Mouse (Mus musculus): ENCODE measurements around the gene Klf15. TPM values are rescaled to one million over a fixed set of nuclear protein-coding genes. Genes with fewer than 3 reads are reported as not detected.

Klf15 gene
- polyA plus RNA-seq, 2 experiments, result 7.6 to 9.9 TPM

DNA sequence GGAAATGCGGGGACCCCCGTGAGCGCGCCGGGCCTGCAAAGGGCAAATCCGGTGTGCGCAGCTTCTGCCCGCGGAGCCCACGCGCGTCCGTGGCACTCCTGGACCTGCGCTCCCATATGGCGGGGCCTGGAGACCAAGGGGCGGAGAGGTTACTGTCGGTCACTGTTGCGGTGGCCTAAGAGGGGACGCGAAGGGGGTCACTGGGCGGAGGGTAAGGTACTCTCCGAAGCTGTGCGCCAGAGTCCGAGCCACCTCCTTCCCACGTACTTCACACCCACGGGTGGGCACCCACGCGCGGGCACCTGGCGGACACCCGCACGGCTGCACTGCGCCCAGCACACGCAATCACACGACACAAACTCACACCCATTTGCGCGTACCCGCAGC, 458 bp downstream of the Klf15 start:
- Histone ChIP-seq H3K4me1 (replicated peaks; ENCODE audit: control insufficient read depth in 2 of 2, insufficient read depth in 2 of 2, low read length in 1 of 2) (peaks cover 0 to 5% of the 10 kb centered on the region in 2 experiments; a peak in 1 of 4 replicates), H3K36me3 (replicated peaks; ENCODE audit: control insufficient read depth, insufficient read depth, low read depth) (no peaks in the 10 kb centered on the region), H3K9ac (replicated peaks) (no peak overlapping the region; the same call in 1 of the 2 replicates), H3K27ac (no peak overlapping the region), H3K9me3 (ENCODE audit: control insufficient read depth, low read length) (no peaks in the 10 kb centered on the region), H3K4me3 (ENCODE audit: insufficient read depth in 1 of 2, low read depth in 2 of 2, low read length in 2 of 2) (peak overlapping the region; percentile 48 to 54), H3K27me3 (ENCODE audit: control insufficient read depth, insufficient read depth, low read length) (peaks cover 21% of the 10 kb centered on the region), H3K4me2 (ENCODE audit: low read depth) (peak overlapping the region; percentile 61)
- WGBS (ENCODE audit: insufficient replicate concordance), result under 1% methylated on average over 38 of the region's 38 CpGs
- ATAC-seq (ENCODE audit: insufficient read depth) (peak; percentile 17; the same call in 1 of the 2 replicates), DNase-seq (ENCODE audit: low read depth in 3 of 3, low spot score in 3 of 3) (no peak)
- no peak for TF ChIP-seq EP300 (IDR thresholded peaks at IDR 0.05; ENCODE audit: low read depth)
- TF ChIP-seq CTCF (IDR thresholded peaks at IDR 0.05; ENCODE audit: low read depth), result no peak

DNA sequence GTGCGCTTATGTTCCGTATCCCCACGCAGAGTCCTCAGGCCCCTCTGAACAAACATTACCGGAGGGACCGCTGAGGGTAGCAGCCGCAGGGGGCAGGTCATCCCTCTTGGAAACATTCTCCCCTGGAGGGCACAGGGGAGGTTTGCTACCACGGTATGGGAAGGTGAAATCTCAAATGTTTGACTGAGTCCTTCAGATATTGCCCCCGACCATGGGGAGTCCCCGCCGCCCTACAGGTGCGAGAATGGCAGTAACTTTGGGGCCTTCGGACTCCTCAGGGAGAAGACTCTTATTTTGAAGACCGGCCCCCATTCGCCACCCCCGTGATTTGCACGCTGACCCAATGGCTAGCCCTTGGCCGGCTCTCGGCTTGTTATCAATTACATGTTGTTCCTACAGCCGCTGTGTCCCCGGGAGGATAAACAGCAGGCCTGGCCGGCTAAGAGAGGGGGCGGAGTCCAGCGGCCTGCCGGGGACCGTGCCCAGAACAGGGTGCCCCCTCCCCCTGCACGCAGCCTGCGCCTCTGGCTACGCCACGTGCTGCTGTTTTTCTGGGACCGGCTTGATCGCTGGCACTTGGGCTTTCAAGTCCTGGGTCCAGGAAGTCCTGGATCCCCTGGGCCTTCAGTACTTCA, 969 bp downstream of the Klf15 start:
- H3K9me3 ChIP-seq (ENCODE audit: control insufficient read depth, low read length), result no peaks in the 10 kb centered on the region
- H3K27ac ChIP-seq, result no peak overlapping the region
- H3K4me3 ChIP-seq (ENCODE audit: insufficient read depth in 1 of 2, low read depth in 2 of 2, low read length in 2 of 2), result peak overlapping the region; percentile 48 to 54
- H3K36me3 ChIP-seq (replicated peaks; ENCODE audit: control insufficient read depth, insufficient read depth, low read depth), result no peaks in the 10 kb centered on the region
- H3K4me2 ChIP-seq (ENCODE audit: low read depth), result peak overlapping the region; percentile 61
- H3K4me1 ChIP-seq (replicated peaks; ENCODE audit: control insufficient read depth in 2 of 2, insufficient read depth in 2 of 2, low read length in 1 of 2), result peaks cover 0 to 5% of the 10 kb centered on the region in 2 experiments; a peak in 1 of 4 replicates
- no peak overlapping the region for H3K9ac ChIP-seq (replicated peaks)
- DNase-seq (ENCODE audit: low read depth in 3 of 3, low spot score in 3 of 3) (peak; percentile 28 to 37 (median 36)), ATAC-seq (ENCODE audit: insufficient read depth) (peak; percentile 70)
- peaks cover 21% of the 10 kb centered on the region for H3K27me3 ChIP-seq (ENCODE audit: control insufficient read depth, insufficient read depth, low read length)
- TF ChIP-seq EP300 (IDR thresholded peaks at IDR 0.05; ENCODE audit: low read depth), result no peak
- 0 out of 2 replicates have a peak, but pooled peaks have one; percentile 14 for TF ChIP-seq CTCF (IDR thresholded peaks at IDR 0.05; ENCODE audit: low read depth)
- under 1% methylated on average over 31 of the region's 31 CpGs for WGBS (ENCODE audit: insufficient replicate concordance)

DNA sequence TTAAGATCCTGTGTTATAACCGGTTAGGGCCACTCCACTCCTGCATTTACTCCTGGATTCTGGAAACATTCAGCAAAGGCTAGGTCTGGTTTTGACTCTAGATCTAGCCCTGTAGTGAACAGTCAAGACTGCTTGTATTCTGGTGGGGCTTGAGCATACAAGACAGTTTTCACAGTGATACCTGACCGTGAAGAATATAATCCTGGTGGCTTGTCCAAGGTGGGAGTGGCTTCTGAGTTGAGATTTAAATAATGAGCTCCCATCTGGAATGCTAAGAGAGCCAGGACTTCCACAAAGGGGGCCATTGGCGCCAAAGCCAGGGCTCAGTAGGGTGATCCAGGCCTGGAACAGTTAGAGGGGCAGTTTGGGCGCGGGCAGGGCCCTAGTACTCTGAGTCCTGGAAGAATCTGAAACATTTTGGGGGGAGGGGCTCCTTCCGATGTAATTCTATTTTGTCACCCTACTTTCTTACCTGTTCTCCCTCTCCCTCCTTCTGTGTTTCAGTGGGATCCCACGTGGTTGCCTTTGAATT, 1.6 kb downstream of the Klf15 start:
- no peak for TF ChIP-seq CTCF (IDR thresholded peaks at IDR 0.05; ENCODE audit: low read depth)
- no peak for TF ChIP-seq EP300 (IDR thresholded peaks at IDR 0.05; ENCODE audit: low read depth)
- Histone ChIP-seq H3K9me3 (ENCODE audit: control insufficient read depth, low read length) (no peaks in the 10 kb centered on the region), H3K27me3 (ENCODE audit: control insufficient read depth, insufficient read depth, low read length) (peaks cover 21% of the 10 kb centered on the region), H3K36me3 (replicated peaks; ENCODE audit: control insufficient read depth, insufficient read depth, low read depth) (no peaks in the 10 kb centered on the region), H3K27ac (no peak overlapping the region), H3K4me1 (replicated peaks; ENCODE audit: control insufficient read depth in 2 of 2, insufficient read depth in 2 of 2, low read length in 1 of 2) (peaks cover 0 to 5% of the 10 kb centered on the region in 2 experiments; a peak in 1 of 4 replicates), H3K4me2 (ENCODE audit: low read depth) (peak overlapping the region; percentile 61), H3K4me3 (ENCODE audit: insufficient read depth in 1 of 2, low read depth in 2 of 2, low read length in 2 of 2) (no peak overlapping the region), H3K9ac (replicated peaks) (no peak overlapping the region)
- DNase-seq (ENCODE audit: low read depth in 3 of 3, low spot score in 3 of 3), result no peak
- 33% methylated on average over 7 of the region's 7 CpGs for WGBS (ENCODE audit: insufficient replicate concordance)
- ATAC-seq (ENCODE audit: insufficient read depth), result no peak

DNA sequence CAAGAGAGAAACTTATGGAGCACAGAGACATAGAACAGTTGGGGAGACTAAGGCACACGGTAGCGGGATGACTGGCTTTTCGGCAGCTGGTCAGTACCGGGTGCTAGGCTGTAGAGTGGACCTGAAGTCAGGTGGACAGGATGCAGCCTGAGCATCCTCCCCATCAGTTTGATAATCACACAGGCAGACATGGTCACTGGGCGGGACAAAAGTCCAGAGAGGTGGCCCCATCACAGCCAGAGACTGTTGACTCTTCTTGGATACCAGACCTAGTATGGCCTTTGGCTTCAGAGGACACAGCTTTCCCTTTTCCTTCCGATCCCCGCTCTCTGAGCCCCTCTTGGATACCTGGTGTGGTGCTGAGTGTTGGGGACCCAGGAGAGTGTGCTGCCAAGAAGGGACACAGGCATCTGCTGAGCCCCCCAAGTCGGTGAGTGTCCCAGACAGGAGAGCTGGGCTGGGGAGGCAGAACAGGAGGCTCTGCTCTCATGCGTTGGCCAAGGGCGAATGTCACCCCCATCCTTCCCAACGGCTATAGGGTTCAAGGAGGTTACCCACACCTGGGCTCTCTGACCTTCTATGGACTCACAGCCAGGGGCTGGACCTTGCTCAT, 2.8 kb downstream of the Klf15 start:
- ATAC-seq (ENCODE audit: insufficient read depth), result 0 out of 2 replicates have a peak, but pooled peaks have one; percentile 12

DNA sequence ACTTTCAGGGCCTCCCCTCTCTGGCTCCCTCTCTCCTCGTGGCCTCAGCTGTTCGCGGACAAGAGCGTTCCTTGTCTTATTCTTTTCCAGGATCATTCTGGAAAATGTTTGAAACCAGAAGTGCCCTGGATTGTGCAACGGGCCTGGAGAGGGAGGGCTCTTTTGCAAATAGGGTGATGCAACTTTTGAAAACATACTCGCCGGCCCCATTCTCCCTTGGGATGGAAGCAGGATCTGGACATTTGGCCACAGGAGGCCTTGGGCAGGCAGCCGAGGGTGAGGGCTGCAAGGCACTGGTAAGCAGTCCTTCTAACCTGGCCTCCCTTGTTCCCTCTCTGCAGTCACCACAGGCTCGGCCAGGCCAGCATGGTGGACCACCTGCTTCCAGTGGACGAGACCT, 3.7 kb downstream of the Klf15 start:
- TF ChIP-seq EP300 (IDR thresholded peaks at IDR 0.05; ENCODE audit: low read depth) (no peak), CTCF (IDR thresholded peaks at IDR 0.05; ENCODE audit: low read depth) (no peak)
- Histone ChIP-seq H3K4me2 (ENCODE audit: low read depth) (peak overlapping the region; percentile 45), H3K36me3 (replicated peaks; ENCODE audit: control insufficient read depth, insufficient read depth, low read depth) (no peaks in the 10 kb centered on the region), H3K9ac (replicated peaks) (no peak overlapping the region), H3K27ac (no peak overlapping the region), H3K4me1 (replicated peaks; ENCODE audit: control insufficient read depth in 2 of 2, insufficient read depth in 2 of 2, low read length in 1 of 2) (peaks cover 0 to 5% of the 10 kb centered on the region in 2 experiments; a peak in 1 of 4 replicates), H3K27me3 (ENCODE audit: control insufficient read depth, insufficient read depth, low read length) (peaks cover 19% of the 10 kb centered on the region), H3K9me3 (ENCODE audit: control insufficient read depth, low read length) (no peaks in the 10 kb centered on the region), H3K4me3 (ENCODE audit: insufficient read depth in 1 of 2, low read depth in 2 of 2, low read length in 2 of 2) (no peak overlapping the region)
- ATAC-seq (ENCODE audit: insufficient read depth) (no peak), DNase-seq (ENCODE audit: low read depth in 3 of 3, low spot score in 3 of 3) (peak in 1 of 3 experiments; percentile 19)
- WGBS (ENCODE audit: insufficient replicate concordance), result 55% methylated on average over 10 of the region's 10 CpGs

More for the DNA sequence above, 2.8 kb downstream of the Klf15 start:
- Histone ChIP-seq H3K27ac (peak overlapping the region; percentile 25; the same call in 1 of the 2 replicates), H3K4me3 (ENCODE audit: insufficient read depth in 1 of 2, low read depth in 2 of 2, low read length in 2 of 2) (peak overlapping the region; percentile 14 to 21), H3K4me2 (ENCODE audit: low read depth) (peak overlapping the region; percentile 40), H3K9me3 (ENCODE audit: control insufficient read depth, low read length) (no peaks in the 10 kb centered on the region), H3K27me3 (ENCODE audit: control insufficient read depth, insufficient read depth, low read length) (peaks cover 21% of the 10 kb centered on the region), H3K9ac (replicated peaks) (no peak overlapping the region), H3K4me1 (replicated peaks; ENCODE audit: control insufficient read depth in 2 of 2, insufficient read depth in 2 of 2, low read length in 1 of 2) (peaks cover 0 to 5% of the 10 kb centered on the region in 2 experiments; a peak in 1 of 4 replicates), H3K36me3 (replicated peaks; ENCODE audit: control insufficient read depth, insufficient read depth, low read depth) (no peaks in the 10 kb centered on the region)
- WGBS (ENCODE audit: insufficient replicate concordance), result 65% methylated on average over 11 of the region's 11 CpGs
- peak in 1 of 3 experiments; percentile 9 for DNase-seq (ENCODE audit: low read depth in 3 of 3, low spot score in 3 of 3)
- TF ChIP-seq CTCF (IDR thresholded peaks at IDR 0.05; ENCODE audit: low read depth), result no peak
- no peak for TF ChIP-seq EP300 (IDR thresholded peaks at IDR 0.05; ENCODE audit: low read depth)

Data from liver, embryonic 14.5 days (tissue).